Mouse (Mus musculus) MEL (cell line): ENCODE measurements around the gene Fhl1. TPM values are rescaled to one million over a fixed set of nuclear protein-coding genes. Genes with fewer than 3 reads are reported as not detected.

Source experiments
- DNase-seq: peaks from one replicate; pipeline ENCODE4 v3.0.0; 2011; ENCODE audit warnings: low read depth, low spot score
- H3K27ac ChIP-seq: 2 replicates; pipeline ENCODE4 v1.5.1; 2012; ENCODE audit warnings: low read depth, mild to moderate bottlenecking, control low read depth, low read length, moderate library complexity; ENCODE audit not compliant: control insufficient read depth
- H3K27me3 ChIP-seq, 2 experiments: fragments of 150-350 bp in 1 of 2; sonication (generic) in 1 of 2; 2 replicates each; pipeline ENCODE4 v1.6.1; 2012; ENCODE audit warnings: low read length in 2 of 2, mild to moderate bottlenecking in 2 of 2, improper control_type of control experiment in 1 of 2, moderate library complexity in 1 of 2; ENCODE audit not compliant: insufficient read depth in 2 of 2, control insufficient read depth in 1 of 2
- H3K36me3 ChIP-seq, 2 experiments: 2 replicates each; pipeline ENCODE4 v1.6.1; 2012 to 2014; ENCODE audit warnings: low read length in 2 of 2, improper control_type of control experiment in 1 of 2, inconsistent platforms in 1 of 2, mild to moderate bottlenecking in 1 of 2; ENCODE audit not compliant: insufficient read depth in 2 of 2, control insufficient read depth in 1 of 2
- H3K4me1 ChIP-seq, 2 experiments: fragments of 150-350 bp in 1 of 2; sonication (generic) in 1 of 2; 2 replicates each; pipeline ENCODE4 v1.6.1; 2012; ENCODE audit warnings: low read length in 2 of 2, improper control_type of control experiment in 1 of 2, mild to moderate bottlenecking in 1 of 2; ENCODE audit not compliant: insufficient read depth in 2 of 2, control insufficient read depth in 1 of 2
- H3K4me3 ChIP-seq, 2 experiments: fragments of 150-350 bp in 1 of 2; sonication (generic) in 1 of 2; 2 replicates each; pipeline ENCODE4 v1.5.1; 2012; ENCODE audit warnings: low read depth in 2 of 2, low read length in 2 of 2, mild to moderate bottlenecking in 2 of 2, moderate library complexity in 2 of 2, control low read depth in 1 of 2, improper control_type of control experiment in 1 of 2; ENCODE audit not compliant: control insufficient read depth in 1 of 2, insufficient read depth in 1 of 2
- H3K79me2 ChIP-seq: 2 replicates; pipeline ENCODE4 v1.6.1; 2012; ENCODE audit warnings: mild to moderate bottlenecking, low read length, moderate library complexity; ENCODE audit not compliant: control insufficient read depth, poor library complexity, insufficient read depth
- H3K9ac ChIP-seq: 2 replicates; pipeline ENCODE4 v1.6.1; 2012; ENCODE audit warnings: low read depth, mild to moderate bottlenecking, control low read depth, low read length, moderate library complexity; ENCODE audit not compliant: control insufficient read depth, poor library complexity, severe bottlenecking
- H3K9me3 ChIP-seq: fragments of 150-350 bp; sonication (generic); replicated peaks from 2 replicates; pipeline ENCODE4 v1.6.1; 2012; ENCODE audit warnings: mild to moderate bottlenecking, low read length, improper control_type of control experiment, moderate library complexity; ENCODE audit not compliant: insufficient read depth
- E2F4 ChIP-seq: IDR thresholded peaks from 2 replicates; pipeline ENCODE4 v1.6.1; 2011; ENCODE audit warnings: low read depth, low read length, improper control_type of control experiment, borderline replicate concordance
- ELF1 ChIP-seq: IDR thresholded peaks from 2 replicates; pipeline ENCODE4 v1.6.1; 2014; ENCODE audit warnings: low read depth, mild to moderate bottlenecking, inconsistent platforms, low read length, improper control_type of control experiment, moderate library complexity
- EP300 ChIP-seq, 2 experiments: IDR thresholded peaks; 2 replicates each; pipeline ENCODE4 v1.6.1; 2011; ENCODE audit warnings: improper control_type of control experiment in 2 of 2, low read length in 2 of 2, low read depth in 1 of 2, mild to moderate bottlenecking in 1 of 2
- GATA1 ChIP-seq: IDR thresholded peaks from 2 replicates; pipeline ENCODE4 v1.6.1; 2011; ENCODE audit warnings: low read depth, low read length, improper control_type of control experiment
- KAT2A ChIP-seq: conservative IDR thresholded peaks from 2 replicates; pipeline ENCODE4 v1.6.1; 2012; ENCODE audit warnings: low read depth, low read length, improper control_type of control experiment, inconsistent platforms
- MYC ChIP-seq: IDR thresholded peaks from 2 replicates; pipeline ENCODE4 v1.6.1; 2011; ENCODE audit warnings: low read depth, mild to moderate bottlenecking, low read length, improper control_type of control experiment, moderate library complexity
- POLR2AphosphoS5 ChIP-seq: IDR thresholded peaks from 2 replicates; pipeline ENCODE4 v1.6.1; 2012; ENCODE audit warnings: low read depth, borderline replicate concordance, mild to moderate bottlenecking, inconsistent platforms, low read length, moderate library complexity, mixed read lengths
- SMC3 ChIP-seq: IDR thresholded peaks from 2 replicates; pipeline ENCODE4 v1.6.1; 2011; ENCODE audit warnings: low read depth, low read length, improper control_type of control experiment
- TAL1 ChIP-seq: IDR thresholded peaks from 2 replicates; pipeline ENCODE4 v1.6.1; 2012; ENCODE audit warnings: mild to moderate bottlenecking, inconsistent platforms, low read length, moderate library complexity, mixed read lengths
- TCF12 ChIP-seq: IDR thresholded peaks from 2 replicates; pipeline ENCODE4 v1.6.1; 2014; ENCODE audit warnings: low read depth, mild to moderate bottlenecking, inconsistent platforms, low read length, improper control_type of control experiment, moderate library complexity
- UBTF ChIP-seq: IDR thresholded peaks from 2 replicates; pipeline ENCODE4 v1.6.1; 2012; ENCODE audit warnings: low read depth, mild to moderate bottlenecking, inconsistent platforms, low read length, improper control_type of control experiment, moderate library complexity, borderline replicate concordance; ENCODE audit not compliant: insufficient read depth
- USF1 ChIP-seq: IDR thresholded peaks from 2 replicates; pipeline ENCODE4 v1.6.1; 2014; ENCODE audit warnings: low read depth, mild to moderate bottlenecking, inconsistent platforms, low read length, improper control_type of control experiment, moderate library complexity
- ZMIZ1 ChIP-seq: IDR thresholded peaks from 2 replicates; pipeline ENCODE4 v1.6.1; 2012; ENCODE audit warnings: low read depth, mild to moderate bottlenecking, inconsistent platforms, low read length, improper control_type of control experiment, moderate library complexity
- ZNF384 ChIP-seq: IDR thresholded peaks from 2 replicates; pipeline ENCODE4 v1.6.1; 2012; ENCODE audit warnings: low read depth, mild to moderate bottlenecking, inconsistent platforms, low read length, improper control_type of control experiment
- polyA plus RNA-seq, 2 experiments: library from polyadenylated mRNA; stranded (reverse) in 1 of 2; unstranded in 1 of 2; fragments of >175 nt in 1 of 2; fragments of >200 nt in 1 of 2; gene quantifications; 2 replicates each; pipeline versions ENCODE4 v1.2.1 to v1.2.4; 2012; ENCODE audit warnings: low replicate concordance in 2 of 2, low read depth in 1 of 2; ENCODE audit not compliant: insufficient read length in 2 of 2, insufficient read depth in 1 of 2, missing spikeins in 1 of 2
- total RNA-seq: library from RNA; depleted of rRNA; stranded (reverse); fragments of 300-350 nt; gene quantifications from 2 replicates; pipeline ENCODE4 v1.2.3, GENCODE M21; 2012

The Fhl1 gene
- total and polyA plus RNA-seq, 3 experiments = not detected

DNA sequence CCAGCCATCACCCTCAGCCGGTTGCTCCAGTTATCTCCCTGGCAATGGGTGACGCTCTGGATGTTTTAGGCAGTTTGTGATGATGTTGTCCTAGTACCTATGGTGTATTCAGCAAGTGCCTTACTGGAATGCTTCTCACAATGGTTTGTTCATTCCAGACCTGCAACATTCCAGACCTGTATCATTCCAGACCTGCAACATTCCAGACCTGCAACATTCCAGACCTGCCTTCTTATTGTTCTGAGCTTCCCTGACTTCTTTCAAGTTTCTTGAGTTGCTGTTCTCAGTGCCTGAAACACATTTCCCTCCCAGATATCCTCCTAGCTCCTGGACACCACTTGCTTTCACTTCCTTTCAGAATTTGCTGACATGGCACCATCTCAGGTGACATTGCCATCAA, 37.0 kb upstream of the Fhl1 start:
- TF ChIP-seq USF1 = no peak
- no peak for TF ChIP-seq MYC
- no peak for TF ChIP-seq ZMIZ1
- TF ChIP-seq POLR2AphosphoS5 = no peak
- no peak for TF ChIP-seq EP300 (IDR thresholded peaks at IDR 0.05; ENCODE audit: low read depth in 1 of 2, low read length in 2 of 2)
- TF ChIP-seq ELF1 = no peak
- TF ChIP-seq SMC3 = no peak
- TF ChIP-seq TCF12 = no peak
- H3K79me2 ChIP-seq = no peaks in the 10 kb centered on the region
- no peak for DNase-seq
- H3K27me3 ChIP-seq = no peaks in the 10 kb centered on the region
- H3K9me3 ChIP-seq = no peaks in the 10 kb centered on the region
- no peaks in the 10 kb centered on the region for H3K36me3 ChIP-seq
- H3K27ac ChIP-seq = no peak overlapping the region
- no peak overlapping the region for H3K9ac ChIP-seq
- no peaks in the 10 kb centered on the region for H3K4me1 ChIP-seq
- no peak overlapping the region for H3K4me3 ChIP-seq

DNA sequence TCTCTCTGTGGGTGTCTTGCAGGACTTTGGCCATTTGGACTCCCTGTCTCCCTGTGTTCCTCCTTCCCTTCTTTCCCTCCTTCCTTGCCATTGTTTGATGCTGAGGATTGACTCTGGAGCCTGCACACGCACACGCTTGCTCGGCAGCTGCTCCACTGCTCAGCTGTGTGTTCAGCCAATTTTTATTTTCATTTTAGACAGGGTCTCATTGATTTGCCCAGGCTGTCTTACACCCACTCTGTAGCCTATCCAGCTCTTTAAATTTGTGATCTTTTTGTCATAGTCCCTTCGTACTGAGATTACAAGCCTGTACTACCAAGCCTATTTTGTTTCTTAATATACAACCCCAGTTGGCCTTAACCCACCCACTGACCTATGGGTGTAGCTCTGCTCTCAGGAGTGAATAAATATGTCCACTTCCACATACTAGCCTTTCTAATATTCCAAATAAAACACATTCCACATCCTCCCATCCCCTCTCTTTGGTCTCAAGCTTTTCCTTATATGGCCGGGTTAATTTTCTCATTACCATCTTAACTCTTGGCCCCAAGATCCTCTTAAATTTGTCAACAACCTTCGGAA, 34.3 kb upstream of the Fhl1 start:
- no peak overlapping the region for H3K27ac ChIP-seq
- H3K4me1 ChIP-seq = no peaks in the 10 kb centered on the region
- H3K27me3 ChIP-seq = no peaks in the 10 kb centered on the region
- H3K79me2 ChIP-seq = no peaks in the 10 kb centered on the region
- no peak overlapping the region for H3K4me3 ChIP-seq
- TF ChIP-seq KAT2A = no peak
- no peak for TF ChIP-seq UBTF
- no peak for TF ChIP-seq EP300 (IDR thresholded peaks at IDR 0.05; ENCODE audit: low read depth in 1 of 2, low read length in 2 of 2)
- TF ChIP-seq, all 39 proteins: peak for 0
- no peak overlapping the region for H3K9ac ChIP-seq
- no peaks in the 10 kb centered on the region for H3K36me3 ChIP-seq
- DNase-seq = no peak
- no peaks in the 10 kb centered on the region for H3K9me3 ChIP-seq

GRCm38 (mm10) chrX:56697886-56698285, 33.7 kb upstream of the Fhl1 start:
- H3K9me3 ChIP-seq = no peaks in the 10 kb centered on the region
- no peak for DNase-seq
- H3K27ac ChIP-seq = no peak overlapping the region
- H3K4me3 ChIP-seq = no peak overlapping the region
- H3K4me1 ChIP-seq = no peaks in the 10 kb centered on the region
- no peaks in the 10 kb centered on the region for H3K27me3 ChIP-seq
- H3K9ac ChIP-seq = no peak overlapping the region
- H3K36me3 ChIP-seq = no peaks in the 10 kb centered on the region
- no peaks in the 10 kb centered on the region for H3K79me2 ChIP-seq
- TF ChIP-seq ZNF384 = no peak
- TF ChIP-seq GATA1 = no peak
- no peak for TF ChIP-seq E2F4
- TF ChIP-seq TAL1 = no peak
- no peak for TF ChIP-seq MYC
